Mouse (Mus musculus): ENCODE results near the gene Ptch1.

The Ptch1 gene

GRCm38 (mm10) chr13:63486791-63487706, 86.3 kb downstream of the Ptch1 start:
- no peak for DNase-seq

DNA sequence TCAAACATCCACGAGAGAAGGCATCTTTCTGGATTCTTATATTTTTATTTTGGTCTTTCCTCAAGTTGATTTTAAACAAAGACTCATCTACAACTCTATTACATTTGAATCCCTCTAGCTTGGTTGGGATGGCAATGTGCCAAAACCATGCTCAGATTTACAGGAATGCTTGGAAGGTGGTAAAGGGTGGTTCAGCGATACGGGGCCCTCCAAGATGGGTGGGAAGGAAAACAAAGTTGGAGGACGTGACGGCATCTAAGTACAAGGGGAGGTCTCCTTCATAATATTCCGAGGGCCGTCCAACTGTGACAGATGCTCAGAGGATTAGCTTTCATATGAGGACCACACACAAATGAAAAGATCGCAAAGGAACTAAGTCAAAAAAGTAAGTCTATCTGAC, 98.0 kb downstream of the Ptch1 start:
- no peak for DNase-seq

Measured in kidney, adult 8-10 months (tissue).